Mouse (Mus musculus) liver, embryonic 14.5 days (tissue): ENCODE data around the gene Pabpn1.
"Not testable (repeated sequence)": the region's sequence is repeated elsewhere in the genome, so short reads cannot be mapped to it uniquely, and the experiment has no call there.

Experiments
- CTCF ChIP-seq: IDR thresholded peaks from 2 replicates; pipeline ENCODE4 v1.5.1; 2016; ENCODE audit warnings: antibody characterized with exemption, low read depth, control low read depth
- EP300 ChIP-seq: IDR thresholded peaks from 2 replicates; pipeline ENCODE4 v1.6.1; 2016; ENCODE audit warnings: antibody characterized with exemption, low read depth

DNA sequence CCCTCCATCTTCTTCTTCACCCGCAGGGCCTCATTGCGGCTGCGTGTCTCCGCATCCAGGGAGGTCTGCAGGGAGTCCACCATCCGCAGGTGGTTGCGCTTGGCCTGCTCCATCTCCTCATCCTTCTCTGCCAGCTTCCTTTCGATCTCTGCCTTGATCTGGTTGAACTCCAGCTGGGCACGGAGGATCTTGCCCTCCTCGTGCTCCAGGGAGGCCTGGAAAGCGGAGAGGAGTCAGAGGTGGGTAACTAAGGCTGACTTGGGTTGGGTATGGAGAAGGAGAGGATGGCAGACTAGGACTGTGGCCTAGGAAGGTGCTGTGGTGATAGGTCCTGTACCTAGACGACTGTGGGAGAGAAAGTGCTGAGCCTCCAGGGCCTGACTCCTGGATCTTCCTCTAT is 54.7 kb downstream of the Pabpn1 start:
- TF ChIP-seq CTCF, EP300: not testable (repeated sequence)
